Mouse (Mus musculus) megakaryocyte, embryonic 14.5 days (primary cell): Measurements from ENCODE around the gene Pp2d1. TPM values are rescaled to one million over a fixed set of nuclear protein-coding genes. Genes with fewer than 3 reads are reported as not detected.
"Not testable (repeated sequence)": the region's sequence is repeated elsewhere in the genome, so short reads cannot be mapped to it uniquely, and the experiment has no call there.

Source experiments
- H3K27me3 ChIP-seq: replicated peaks from 2 replicates; pipeline ENCODE3; 2012; ENCODE audit warnings: inconsistent platforms
- H3K36me3 ChIP-seq: replicated peaks from 2 replicates; pipeline ENCODE3; 2012; ENCODE audit warnings: low read length, inconsistent platforms, mixed read lengths
- H3K4me1 ChIP-seq: 2 replicates; pipeline ENCODE4 v1.6.1; 2012; ENCODE audit warnings: inconsistent platforms
- H3K4me3 ChIP-seq: replicated peaks from 2 replicates; pipeline ENCODE3; 2012; ENCODE audit warnings: moderate library complexity, mild to moderate bottlenecking, inconsistent platforms
- H3K9me3 ChIP-seq: 2 replicates; pipeline ENCODE4 v1.6.1; 2012; ENCODE audit warnings: inconsistent platforms
- FLI1 ChIP-seq: IDR thresholded peaks from 2 replicates; pipeline ENCODE4 v1.6.1; 2012; ENCODE audit warnings: low read length, inconsistent platforms, mixed read lengths
- GATA1 ChIP-seq: IDR thresholded peaks from 3 replicates; pipeline ENCODE4 v1.6.1; 2012; ENCODE audit warnings: mixed read lengths, low read length, inconsistent platforms, borderline replicate concordance
- polyA plus RNA-seq: library from polyadenylated mRNA; stranded (reverse); fragments of >175 nt; gene quantifications from 2 replicates; pipeline ENCODE4 v1.2.3, GENCODE M21; 2012; ENCODE audit warnings: low replicate concordance; ENCODE audit not compliant: insufficient read depth

The Pp2d1 gene
- polyA plus RNA-seq = not detected in 2 replicates

DNA sequence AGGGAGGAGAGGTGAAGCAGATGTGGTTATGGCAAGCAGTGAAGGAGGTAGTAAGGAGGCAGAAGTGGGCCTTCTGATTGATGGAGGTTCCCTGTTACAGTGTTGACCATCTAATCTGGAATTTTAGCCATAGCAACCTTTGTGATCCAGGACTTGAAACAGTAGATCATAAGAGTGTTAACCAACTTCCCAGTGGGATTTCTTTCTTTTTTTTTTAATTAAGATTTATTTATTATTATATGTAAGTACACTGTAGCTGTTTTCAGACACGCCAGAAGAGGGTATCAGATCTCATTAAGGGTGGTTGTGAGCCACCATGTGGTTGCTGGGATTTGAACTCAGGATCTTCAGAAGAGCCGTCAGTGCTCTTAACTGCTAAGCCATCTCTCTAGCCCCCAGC lies at the start of gene Pp2d1:
Gene Pp2d1 (minus strand): TSS at position 101 of the 400 bp plus-strand sequence.
- not testable (repeated sequence) for H3K27me3 ChIP-seq, H3K4me1 ChIP-seq, H3K4me3 ChIP-seq, H3K9me3 ChIP-seq, H3K36me3 ChIP-seq

DNA sequence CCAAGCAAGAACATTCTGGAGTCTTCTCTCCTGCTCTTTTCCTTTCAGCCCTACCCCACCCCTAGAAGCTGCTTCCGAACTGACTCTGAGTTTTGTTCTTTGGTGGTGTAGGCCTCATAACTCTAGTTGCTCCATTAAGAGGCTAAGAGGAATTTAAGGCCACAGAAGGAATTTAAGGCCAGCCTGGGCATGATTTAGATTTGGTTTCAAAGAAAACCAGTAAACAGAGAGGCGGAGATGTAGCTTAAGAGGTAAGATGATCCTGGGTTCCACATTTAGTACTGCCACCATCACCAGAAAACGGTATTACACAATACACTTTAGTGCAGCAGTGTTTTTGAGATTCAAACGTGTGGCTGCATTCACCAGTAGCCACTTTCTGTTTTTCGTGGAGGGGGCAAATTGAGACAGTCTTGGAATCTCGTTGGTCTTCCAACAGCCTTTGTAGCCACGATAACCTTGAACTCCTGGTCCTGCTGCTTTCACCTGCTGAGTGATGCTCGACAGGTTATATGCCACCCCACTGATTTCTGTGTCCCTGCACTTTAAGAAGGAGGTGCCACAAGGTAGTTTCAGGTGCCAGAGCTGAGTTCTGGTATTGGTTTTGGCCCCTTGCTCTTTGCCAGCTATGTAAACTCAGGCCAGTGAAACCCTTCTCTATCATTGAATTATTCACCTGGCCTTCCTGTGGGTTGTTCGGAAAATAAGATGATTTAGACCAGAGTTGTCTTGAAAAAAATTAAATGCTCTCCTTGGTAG lies 49.0 kb upstream of the Pp2d1 start:
- H3K4me3 ChIP-seq = peak overlapping the region; percentile 89

DNA sequence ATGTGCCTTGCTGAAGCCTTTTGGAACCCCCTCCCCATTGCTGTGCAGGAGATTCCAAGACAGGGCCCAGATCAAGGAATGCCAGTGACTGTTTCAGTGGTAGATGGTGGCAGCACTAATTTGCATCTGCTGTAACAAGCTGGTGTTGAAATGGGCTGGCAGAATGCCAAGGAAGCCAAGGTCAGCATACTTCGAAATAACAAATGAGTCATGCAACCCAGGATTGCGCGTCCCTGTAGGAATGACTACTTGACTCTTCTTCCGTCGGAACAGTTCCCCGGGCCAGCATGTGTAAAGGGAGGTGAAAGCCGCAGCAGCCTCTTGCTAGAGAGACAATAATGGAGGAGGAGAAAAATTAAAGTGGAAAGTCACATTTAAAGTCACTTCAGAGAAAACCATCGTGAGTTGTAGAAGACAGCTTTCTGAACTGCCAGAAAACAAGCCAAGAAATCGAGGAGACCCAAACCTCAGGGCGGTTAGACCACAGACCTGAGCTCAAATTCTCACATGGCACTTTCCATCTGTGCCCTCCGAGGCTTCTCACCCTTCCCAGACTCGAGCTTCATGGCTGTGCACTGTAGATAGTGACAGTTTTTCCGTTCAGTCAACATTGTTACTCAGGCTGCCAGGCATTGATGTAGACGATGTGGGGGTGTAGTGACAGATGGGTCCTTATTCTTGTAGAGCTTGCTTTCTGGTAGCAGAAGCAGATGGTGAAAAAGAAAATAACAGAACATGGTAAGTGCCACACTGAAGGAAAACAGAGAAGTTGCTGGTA lies 48.0 kb upstream of the Pp2d1 start:
- peaks cover 80% of the 10 kb centered on the region for H3K4me1 ChIP-seq

More for the DNA sequence above, 49.0 kb upstream of the Pp2d1 start:
- Histone ChIP-seq H3K4me1 (peaks cover 70% of the 10 kb centered on the region), H3K36me3 (peaks cover 12% of the 10 kb centered on the region), H3K27me3 (no peaks in the 10 kb centered on the region), H3K9me3 (no peaks in the 10 kb centered on the region)
- TF ChIP-seq FLI1 = no peak
- TF ChIP-seq GATA1 = no peak

DNA sequence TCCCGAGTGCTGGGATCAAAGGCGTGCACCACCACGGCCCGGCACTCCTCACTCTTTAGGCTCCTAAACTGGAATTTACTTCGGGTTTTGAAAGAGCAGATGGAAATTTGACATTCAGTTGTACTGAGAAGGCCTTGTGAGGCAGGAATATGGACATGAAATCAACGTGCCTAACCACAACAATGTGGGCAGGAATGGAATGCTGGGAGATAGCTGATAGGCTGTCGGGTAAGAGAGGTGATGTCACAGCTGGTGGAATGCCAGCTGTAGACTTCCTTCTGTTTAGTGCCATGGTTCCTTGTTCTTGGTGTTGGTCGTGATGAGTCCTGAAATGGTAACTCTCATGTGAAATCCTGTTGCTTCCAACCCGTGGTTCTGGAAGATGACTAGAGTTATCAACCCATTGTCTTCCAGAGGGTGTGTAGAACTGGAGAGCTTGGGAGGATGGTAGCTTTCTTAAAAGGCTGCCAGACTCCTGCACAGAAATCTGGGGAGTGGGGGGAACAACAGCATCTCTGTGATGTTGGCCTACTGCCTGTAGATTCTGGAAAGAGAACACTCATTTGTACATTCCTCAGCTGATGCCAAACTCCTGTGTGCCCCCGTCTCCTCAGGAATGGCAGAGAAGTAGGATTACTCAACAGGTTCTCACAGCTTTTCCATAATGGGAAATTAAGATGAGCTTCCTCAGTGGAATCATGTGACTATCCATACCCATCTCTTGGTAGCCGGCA lies 44.8 kb upstream of the Pp2d1 start:
- H3K4me1 ChIP-seq = peaks cover 93% of the 10 kb centered on the region
- TF ChIP-seq FLI1 = no peak
- H3K9me3 ChIP-seq = no peaks in the 10 kb centered on the region
- H3K27me3 ChIP-seq = no peaks in the 10 kb centered on the region
- peak overlapping the region; percentile 69 for H3K4me3 ChIP-seq
- H3K36me3 ChIP-seq = peaks cover 27% of the 10 kb centered on the region

More for the DNA sequence above, 48.0 kb upstream of the Pp2d1 start:
- H3K36me3 ChIP-seq = peaks cover 21% of the 10 kb centered on the region
- H3K9me3 ChIP-seq = no peaks in the 10 kb centered on the region
- no peak for TF ChIP-seq FLI1
- no peak for TF ChIP-seq GATA1
- peak overlapping the region; percentile 89 for H3K4me3 ChIP-seq
- no peaks in the 10 kb centered on the region for H3K27me3 ChIP-seq

GRCm38 (mm10) chr17:53582805-53583204 lies 43.6 kb upstream of the Pp2d1 start:
- peaks cover 95% of the 10 kb centered on the region for H3K4me1 ChIP-seq
- peaks cover 27% of the 10 kb centered on the region for H3K36me3 ChIP-seq
- no peaks in the 10 kb centered on the region for H3K27me3 ChIP-seq
- no peaks in the 10 kb centered on the region for H3K9me3 ChIP-seq
- H3K4me3 ChIP-seq = no peak overlapping the region
- TF ChIP-seq GATA1 (no peak), FLI1 (no peak)

DNA sequence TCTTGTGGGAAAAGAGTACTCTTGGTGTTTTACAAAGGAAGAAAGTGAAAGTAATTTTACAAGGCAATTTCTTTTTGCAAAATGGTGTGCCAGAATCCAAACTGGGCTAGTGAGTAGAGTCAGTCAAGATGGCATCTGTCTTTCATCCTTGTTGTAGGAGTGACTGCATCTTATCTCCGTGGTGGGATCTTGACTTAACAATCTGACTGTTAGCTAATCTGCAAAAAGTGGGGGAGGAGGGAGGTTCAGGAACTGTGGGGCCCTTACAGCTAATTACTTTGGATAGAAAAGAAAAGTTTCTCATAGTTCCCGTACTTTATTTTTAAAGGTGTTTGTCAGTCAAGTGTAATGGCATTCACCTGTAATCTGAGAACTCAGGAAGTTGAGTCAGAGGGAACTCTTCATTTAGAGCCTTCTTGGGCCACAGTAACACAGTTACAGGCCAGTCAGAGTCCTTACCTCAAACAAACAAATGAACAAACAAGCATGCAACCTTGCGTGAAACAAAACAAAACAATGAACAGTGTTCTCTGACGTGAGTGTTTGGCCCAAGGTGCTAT lies 42.9 kb upstream of the Pp2d1 start:
- TF ChIP-seq FLI1 (no peak), GATA1 (no peak)
- peak overlapping the region; percentile 84 for H3K4me3 ChIP-seq
- peaks cover 96% of the 10 kb centered on the region for H3K4me1 ChIP-seq

GRCm38 (mm10) chr17:53580237-53580636 lies 41.0 kb upstream of the Pp2d1 start:
- Histone ChIP-seq H3K4me3 (no peak overlapping the region), H3K9me3 (no peaks in the 10 kb centered on the region), H3K36me3 (peaks cover 32% of the 10 kb centered on the region), H3K4me1 (peaks cover 89% of the 10 kb centered on the region), H3K27me3 (no peaks in the 10 kb centered on the region)
- no peak for TF ChIP-seq FLI1
- TF ChIP-seq GATA1 = no peak

More for the DNA sequence above, 42.9 kb upstream of the Pp2d1 start:
- Histone ChIP-seq H3K9me3 (no peaks in the 10 kb centered on the region), H3K27me3 (no peaks in the 10 kb centered on the region), H3K36me3 (peaks cover 27% of the 10 kb centered on the region)

- Histone ChIP-seq H3K9me3 (no peaks in the 10 kb centered on the region), H3K27me3 (no peaks in the 10 kb centered on the region), H3K4me3 (peak overlapping the region; percentile 56), H3K4me1 (peaks cover 82% of the 10 kb centered on the region), H3K36me3 (peaks cover 28% of the 10 kb centered on the region)
- no peak for TF ChIP-seq GATA1
- TF ChIP-seq FLI1 = no peak
Observed at GRCm38 (mm10) chr17:53579612-53580011, 40.4 kb upstream of the Pp2d1 start.

GRCm38 (mm10) chr17:53578776-53579175 lies 39.5 kb upstream of the Pp2d1 start:
- Histone ChIP-seq H3K36me3 (peaks cover 25% of the 10 kb centered on the region), H3K27me3 (no peaks in the 10 kb centered on the region), H3K4me1 (peaks cover 79% of the 10 kb centered on the region), H3K4me3 (peak overlapping the region; percentile 62), H3K9me3 (no peaks in the 10 kb centered on the region)
- TF ChIP-seq FLI1 = no peak
- TF ChIP-seq GATA1 = no peak
